Mouse (Mus musculus) intestine, embryonic 16.5 days (tissue): ENCODE results near the gene Adcy1. TPM values are rescaled to one million over a fixed set of nuclear protein-coding genes. Genes with fewer than 3 reads are reported as not detected.
"Not testable (repeated sequence)": the region's sequence is repeated elsewhere in the genome, so short reads cannot be mapped to it uniquely, and the experiment has no call there.

ENCODE experiments used
- ATAC-seq: fragments of 200-750 bp; cut with Nextera tagmentation; 2 replicates; pipeline ENCODE4 v1.8.0; 2017; ENCODE audit warnings: moderate TSS enrichment, moderate library complexity
- H3K27ac ChIP-seq: fragments of 300-500 bp; sonication (generic); 2 replicates; pipeline ENCODE4 v1.5.1; 2014; ENCODE audit warnings: mild to moderate bottlenecking, low read length
- H3K27me3 ChIP-seq: fragments of 300-500 bp; sonication (generic); replicated peaks from 2 replicates; pipeline ENCODE4 v1.6.1; 2014; ENCODE audit warnings: low read length, control low read depth, mixed read lengths; ENCODE audit not compliant: control insufficient read depth, insufficient read depth
- H3K36me3 ChIP-seq: fragments of 300-500 bp; sonication (generic); 2 replicates; pipeline ENCODE4 v1.6.1; 2014; ENCODE audit warnings: low read length, control low read depth; ENCODE audit not compliant: control insufficient read depth, insufficient read depth
- H3K4me1 ChIP-seq: fragments of 300-500 bp; sonication (generic); 2 replicates; pipeline ENCODE4 v1.6.1; 2014; ENCODE audit warnings: low read length, control low read depth, mixed read lengths; ENCODE audit not compliant: control insufficient read depth, insufficient read depth
- H3K4me2 ChIP-seq: fragments of 300-500 bp; sonication (generic); 2 replicates; pipeline ENCODE4 v1.6.1; 2014; ENCODE audit warnings: low read depth, low read length, control low read depth
- H3K4me3 ChIP-seq: fragments of 300-500 bp; sonication (generic); 2 replicates; pipeline ENCODE4 v1.5.1; 2014; ENCODE audit warnings: mild to moderate bottlenecking, low read length
- H3K9ac ChIP-seq: fragments of 300-500 bp; sonication (generic); 2 replicates; pipeline ENCODE4 v1.6.1; 2014; ENCODE audit warnings: low read depth, low read length
- H3K9me3 ChIP-seq: fragments of 300-500 bp; sonication (generic); 2 replicates; pipeline ENCODE4 v1.6.1; 2016; ENCODE audit warnings: low read length, control low read depth; ENCODE audit not compliant: control insufficient read depth
- WGBS: fragments of 180-500 bp; shearing (Covaris S2); extraction: QIAGEN DNeasy Blood & Tissue Kit; methylation state at CpG from one replicate; pipeline ENCODE4 v1.1.7; 2014; 5-methylcytosine and 5-hydroxymethylcytosine counted together
- polyA plus RNA-seq: library from polyadenylated mRNA; unstranded; fragments of >200 nt; fragmentation: Nextera tagmentation; extraction: Ambion mirVana; gene quantifications from 2 replicates; pipeline ENCODE4 v1.2.1, GENCODE M21; 2015

Gene Adcy1
- polyA plus RNA-seq, 1 experiment from 2014 or later = 0.68 TPM

- no peaks in the 10 kb centered on the region for H3K36me3 ChIP-seq
- peak overlapping the region; percentile 64 for H3K4me3 ChIP-seq
- H3K4me1 ChIP-seq = peaks cover 11% of the 10 kb centered on the region
- peak overlapping the region; percentile 91 for H3K4me2 ChIP-seq
- no peak for ATAC-seq
- H3K27me3 ChIP-seq = peaks cover 34% of the 10 kb centered on the region
- H3K9ac ChIP-seq = peak overlapping the region; percentile 64; the same call in 1 of the 2 replicates
- WGBS = 17% methylated on average over 17 of the region's 17 CpGs
- H3K9me3 ChIP-seq = no peaks in the 10 kb centered on the region
- H3K27ac ChIP-seq = no peak overlapping the region
These were observed 149.0 kb downstream of the Adcy1 start for GRCm38 (mm10) chr11:7212126-7212798.

DNA sequence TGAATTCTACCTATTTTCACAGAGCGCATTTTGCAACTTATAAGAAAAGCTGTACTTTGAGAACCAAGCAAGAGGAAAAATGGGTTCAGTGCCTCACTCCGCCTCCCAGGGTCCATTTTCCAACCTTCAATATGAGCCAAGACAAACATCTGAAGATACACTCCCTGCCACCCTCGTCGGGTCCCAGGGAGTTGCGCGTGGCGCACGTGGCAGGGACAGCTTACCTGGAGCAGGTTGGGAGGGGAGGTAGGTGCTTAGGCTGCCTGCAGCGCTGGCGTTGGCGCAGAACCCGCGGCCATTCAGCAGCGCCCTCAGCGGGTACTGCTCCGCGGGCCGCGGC lies 149.8 kb downstream of the Adcy1 start:
- Histone ChIP-seq H3K27ac (no peak overlapping the region), H3K9me3 (no peaks in the 10 kb centered on the region), H3K4me2 (peak overlapping the region; percentile 91), H3K4me1 (peaks cover 11% of the 10 kb centered on the region), H3K9ac (peak overlapping the region; percentile 64), H3K27me3 (peaks cover 34% of the 10 kb centered on the region), H3K36me3 (no peaks in the 10 kb centered on the region), H3K4me3 (peak overlapping the region; percentile 64)
- ATAC-seq = no peak
- 2% methylated on average over 19 of the region's 19 CpGs for WGBS

DNA sequence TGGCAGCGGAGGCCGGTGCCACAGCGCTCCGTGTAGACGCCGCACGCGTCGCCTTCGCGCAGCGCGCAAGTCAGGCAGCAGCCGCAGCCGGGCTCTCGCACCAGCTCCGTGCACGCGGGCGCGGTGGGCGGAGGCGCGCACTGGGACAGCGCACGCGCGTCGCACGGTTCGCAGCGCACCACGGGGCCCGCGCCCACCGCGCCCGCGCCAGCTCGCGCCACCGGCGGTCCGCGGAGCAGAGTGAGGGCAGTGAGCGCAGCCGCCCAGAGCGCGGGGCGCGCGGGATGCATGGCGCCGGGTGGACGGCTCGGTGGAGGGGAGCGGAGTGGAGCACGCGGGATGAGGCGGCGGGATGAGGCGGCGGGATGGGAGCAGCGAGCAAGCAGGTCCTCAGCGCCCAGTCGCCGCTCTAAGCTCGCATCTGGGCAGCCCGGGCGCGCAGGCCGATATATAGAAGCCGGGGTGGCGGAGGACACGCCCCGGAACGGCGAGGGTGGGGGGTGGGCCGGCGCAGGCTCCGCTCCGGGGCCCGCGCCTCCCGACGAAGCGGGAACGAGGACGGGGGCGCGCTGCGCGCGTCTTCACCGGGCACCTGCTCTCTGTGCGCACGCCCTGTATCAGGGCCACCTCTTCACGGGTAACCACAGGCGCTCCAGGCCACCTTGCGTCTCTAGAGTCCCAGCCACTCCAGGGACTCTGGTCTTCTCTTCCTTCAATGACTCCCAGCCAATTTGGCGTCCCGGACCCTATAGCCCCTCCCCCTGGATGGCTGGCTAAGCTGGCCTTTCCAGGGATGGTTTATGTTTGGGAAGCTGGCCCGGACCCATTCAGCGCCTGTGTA lies 150.4 kb downstream of the Adcy1 start, which contains the start of gene Igfbp3:
Gene Igfbp3 (minus strand): TSS at position 423 of the 841 bp plus-strand sequence.
- no peak within 1 kb of the TSS for H3K27ac ChIP-seq
- peaks cover 34% of the 10 kb centered on the region for H3K27me3 ChIP-seq
- no peaks in the 10 kb centered on the region for H3K9me3 ChIP-seq
- WGBS = under 1% methylated on average over 99 of the region's 104 CpGs
- peak within 1 kb of the TSS; percentile 64 for H3K9ac ChIP-seq
- peak within 1 kb of the TSS; percentile 91 for H3K4me2 ChIP-seq
- H3K4me1 ChIP-seq = peaks cover 11% of the 10 kb centered on the region
- H3K4me3 ChIP-seq = peak within 1 kb of the TSS; percentile 64
- H3K36me3 ChIP-seq = no peaks in the 10 kb centered on the region
- ATAC-seq = peak; percentile 81

- Histone ChIP-seq H3K9ac (no peak overlapping the region), H3K27me3 (peaks cover 34% of the 10 kb centered on the region), H3K4me3 (peak overlapping the region; percentile 64), H3K4me1 (peaks cover 11% of the 10 kb centered on the region), H3K4me2 (peak overlapping the region; percentile 91), H3K27ac (no peak overlapping the region), H3K36me3 (no peaks in the 10 kb centered on the region), H3K9me3 (no peaks in the 10 kb centered on the region)
- 2% methylated on average over 12 of the region's 12 CpGs for WGBS
- ATAC-seq = no peak
These were observed 151.0 kb downstream of the Adcy1 start for GRCm38 (mm10) chr11:7214342-7214660.

- 7% methylated on average over 14 of the region's 14 CpGs for whole genome bisulfite sequencing
These were observed 151.5 kb downstream of the Adcy1 start for GRCm38 (mm10) chr11:7214761-7215160.

GRCm38 (mm10) chr11:7215703-7216102 lies 152.4 kb downstream of the Adcy1 start:
- Histone ChIP-seq H3K27ac (no peak overlapping the region), H3K4me2 (no peak overlapping the region), H3K9ac (no peak overlapping the region), H3K9me3 (no peaks in the 10 kb centered on the region), H3K36me3 (no peaks in the 10 kb centered on the region), H3K4me3 (no peak overlapping the region), H3K27me3 (peaks cover 34% of the 10 kb centered on the region), H3K4me1 (peaks cover 11% of the 10 kb centered on the region)
- 14% methylated on average over 8 of the region's 8 CpGs for WGBS
- ATAC-seq = no peak

More at GRCm38 (mm10) chr11:7214761-7215160, 151.5 kb downstream of the Adcy1 start:
- ATAC-seq = no peak
- Histone ChIP-seq H3K9me3 (no peaks in the 10 kb centered on the region), H3K4me3 (0 out of 2 replicates have a peak overlapping the region, but pooled peaks have one; percentile 64), H3K4me2 (peak overlapping the region; percentile 91), H3K36me3 (no peaks in the 10 kb centered on the region), H3K4me1 (peaks cover 11% of the 10 kb centered on the region), H3K27ac (no peak overlapping the region), H3K9ac (no peak overlapping the region), H3K27me3 (peaks cover 34% of the 10 kb centered on the region)

GRCm38 (mm10) chr11:7221826-7222225 lies 158.5 kb downstream of the Adcy1 start:
- 77% methylated on average over 8 of the region's 8 CpGs for WGBS
- H3K27ac ChIP-seq, H3K4me3 ChIP-seq, H3K4me2 ChIP-seq, H3K27me3 ChIP-seq, H3K9ac ChIP-seq, H3K36me3 ChIP-seq, ATAC-seq, H3K4me1 ChIP-seq, H3K9me3 ChIP-seq: not testable (repeated sequence)

- 82% methylated on average over 2 of the region's 2 CpGs for WGBS
- ATAC-seq = no peak
These were observed 162.9 kb downstream of the Adcy1 start for GRCm38 (mm10) chr11:7226200-7226599.

GRCm38 (mm10) chr11:7226810-7227550 lies 163.7 kb downstream of the Adcy1 start:
- Histone ChIP-seq H3K4me1 (no peaks in the 10 kb centered on the region), H3K9ac (no peak overlapping the region), H3K9me3 (no peaks in the 10 kb centered on the region), H3K27me3 (no peaks in the 10 kb centered on the region), H3K4me3 (no peak overlapping the region), H3K36me3 (no peaks in the 10 kb centered on the region), H3K27ac (no peak overlapping the region), H3K4me2 (no peak overlapping the region)
- WGBS = 85% methylated on average over 7 of the region's 7 CpGs
- ATAC-seq = no peak

More at GRCm38 (mm10) chr11:7226200-7226599, 162.9 kb downstream of the Adcy1 start:
- Histone ChIP-seq H3K4me1 (no peaks in the 10 kb centered on the region), H3K4me3 (no peak overlapping the region), H3K4me2 (no peak overlapping the region), H3K27ac (no peak overlapping the region), H3K27me3 (no peaks in the 10 kb centered on the region), H3K9ac (no peak overlapping the region), H3K9me3 (no peaks in the 10 kb centered on the region), H3K36me3 (no peaks in the 10 kb centered on the region)
